Mouse (Mus musculus): ENCODE results near the gene Csf3. TPM values are rescaled to one million over a fixed set of nuclear protein-coding genes. Genes with fewer than 3 reads are reported as not detected.
A peak's percentile ranks its signal among the peaks of the same experiment; 100 is the strongest.

Csf3 gene
- polyA plus RNA-seq, 1 experiment from 2014 or later = not detected

DNA sequence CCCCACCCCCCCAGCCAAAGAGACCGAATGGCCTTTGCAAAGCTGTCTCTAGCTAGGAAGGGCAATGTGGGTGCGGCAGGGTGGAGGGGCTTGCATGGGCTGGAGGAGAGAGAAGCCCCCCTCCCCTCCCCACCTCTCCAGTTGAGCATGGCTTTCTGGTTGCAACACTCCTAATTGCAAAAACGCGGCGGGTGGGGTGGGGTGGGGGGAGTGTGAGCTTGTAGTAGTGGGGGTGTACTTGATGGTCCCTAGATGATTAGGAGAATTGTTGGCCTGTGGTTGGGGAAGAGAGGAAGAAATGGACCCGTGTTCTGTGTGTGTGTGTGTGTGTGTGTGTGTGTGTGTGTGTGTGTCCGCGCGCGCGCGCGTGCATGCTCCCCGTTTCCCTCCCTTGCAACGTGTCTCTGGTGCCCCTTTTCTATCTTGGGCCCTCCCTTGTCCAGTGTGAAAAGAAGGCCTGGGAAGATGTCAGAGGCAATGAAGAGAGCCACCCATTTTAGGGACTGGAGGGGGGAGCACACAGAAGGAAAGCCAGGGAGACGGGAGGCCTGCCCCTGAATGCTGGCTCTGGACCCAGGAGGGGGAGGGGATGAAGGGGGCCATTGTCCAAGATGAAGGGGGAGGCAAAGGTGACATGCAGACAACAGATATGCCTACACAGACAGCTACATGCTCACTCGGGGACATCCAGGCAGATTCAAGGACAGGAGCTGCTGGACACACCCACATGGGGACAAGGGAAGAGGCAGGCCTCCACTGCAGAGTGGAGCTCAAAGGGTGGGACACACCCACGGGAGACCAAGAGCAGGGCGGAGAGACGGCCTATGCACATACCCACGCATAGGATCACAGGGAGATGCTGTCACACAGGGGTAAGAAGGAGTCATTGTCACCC, 41.6 kb downstream of the Csf3 start:
- ATAC-seq (ENCODE audit: low FRiP score) = peak; percentile 17
- 1% methylated on average over 21 of the region's 21 CpGs for WGBS
- H3K9ac ChIP-seq = peak overlapping the region; percentile 100

DNA sequence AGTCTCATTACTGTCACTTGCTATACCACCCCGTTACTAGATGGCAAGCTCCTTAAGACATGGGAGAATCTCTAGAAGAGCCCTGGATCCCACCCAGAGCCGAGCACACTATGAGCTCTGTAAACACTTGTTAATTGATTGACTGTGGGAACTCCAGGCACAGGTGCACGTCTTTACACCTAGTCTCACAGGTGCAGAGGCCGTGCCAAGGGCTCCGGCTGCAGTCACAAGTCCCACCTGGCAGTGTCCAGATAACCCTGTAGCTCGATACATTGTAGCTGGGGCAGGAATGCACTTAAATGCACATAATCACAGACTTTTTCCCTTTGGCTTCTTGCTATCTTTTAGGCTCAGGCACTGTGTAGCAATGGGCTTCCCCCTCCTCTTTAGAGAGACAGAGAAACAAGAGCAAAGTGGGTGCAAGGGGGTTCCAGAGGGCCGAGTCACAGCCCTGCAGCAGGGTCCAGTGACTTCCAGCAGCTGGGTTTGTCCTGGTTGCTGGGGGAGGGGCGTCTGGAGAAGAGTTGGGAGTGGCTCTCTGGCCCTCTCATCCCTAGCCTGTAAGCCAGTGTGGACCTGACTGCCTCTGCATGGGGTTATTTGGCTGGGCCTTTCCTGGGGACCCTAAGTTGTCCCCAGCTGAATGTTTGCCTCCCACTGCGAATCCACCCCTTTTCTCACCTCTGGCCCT, 42.7 kb downstream of the Csf3 start:
- under 1% methylated on average over 9 of the region's 9 CpGs for WGBS
- Histone ChIP-seq H3K4me2 (replicated peaks) (peak overlapping the region; percentile 96), H3K36me3 (replicated peaks; ENCODE audit: control insufficient read depth, insufficient read depth) (no peaks in the 10 kb centered on the region), H3K4me3 (replicated peaks; ENCODE audit: low read length) (peak overlapping the region; percentile 95), H3K9me3 (ENCODE audit: control insufficient read depth, low read length) (no peaks in the 10 kb centered on the region), H3K27me3 (ENCODE audit: control insufficient read depth, insufficient read depth, low read length) (no peaks in the 10 kb centered on the region), H3K4me1 (replicated peaks; ENCODE audit: control insufficient read depth, insufficient read depth, low read length) (peaks cover 79% of the 10 kb centered on the region), H3K9ac (peak overlapping the region; percentile 100), H3K27ac (peak overlapping the region; percentile 100)
- DNase-seq (ENCODE audit: low spot score) (no peak), ATAC-seq (ENCODE audit: low FRiP score) (0 out of 2 replicates have a peak, but pooled peaks have one; percentile 0)

More for the DNA sequence above, 41.6 kb downstream of the Csf3 start:
- Histone ChIP-seq H3K27ac (peak overlapping the region; percentile 100), H3K4me2 (replicated peaks) (peak overlapping the region; percentile 96), H3K4me3 (replicated peaks; ENCODE audit: low read length) (peak overlapping the region; percentile 95), H3K36me3 (replicated peaks; ENCODE audit: control insufficient read depth, insufficient read depth) (no peaks in the 10 kb centered on the region), H3K9me3 (ENCODE audit: control insufficient read depth, low read length) (no peaks in the 10 kb centered on the region), H3K27me3 (ENCODE audit: control insufficient read depth, insufficient read depth, low read length) (no peaks in the 10 kb centered on the region), H3K4me1 (replicated peaks; ENCODE audit: control insufficient read depth, insufficient read depth, low read length) (peaks cover 78% of the 10 kb centered on the region)
- peak; percentile 51 for DNase-seq (ENCODE audit: low spot score)

DNA sequence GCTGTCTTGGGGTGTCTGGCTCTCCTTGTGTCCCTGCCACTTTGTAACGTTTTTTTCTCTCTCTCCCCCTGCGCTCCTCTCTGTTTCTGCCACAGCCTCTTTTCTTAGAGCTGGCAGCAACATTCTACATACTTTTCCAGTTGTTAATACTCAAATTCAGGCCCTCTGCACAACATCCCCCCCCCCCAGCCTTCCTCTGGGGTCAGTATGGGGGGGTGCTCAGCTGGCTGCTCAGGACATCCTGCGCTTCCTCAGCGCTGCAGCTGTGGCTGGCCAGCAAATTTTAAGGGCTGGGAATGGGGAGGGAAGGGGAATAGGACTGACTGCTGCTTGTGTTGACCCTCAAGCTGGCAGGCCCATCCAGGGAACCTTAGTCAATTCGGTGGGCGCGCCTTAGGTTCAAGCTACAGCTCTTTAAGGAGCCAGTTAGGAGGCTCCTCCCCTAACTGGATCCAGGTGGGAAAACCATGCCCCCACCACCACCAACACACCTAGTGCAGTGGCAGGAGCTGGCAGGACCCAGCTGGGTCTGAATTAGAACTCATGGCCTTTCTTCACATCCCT, 43.5 kb downstream of the Csf3 start:
- H3K4me2 ChIP-seq (replicated peaks) = peak overlapping the region; percentile 96
- no peak for DNase-seq (ENCODE audit: low spot score)
- H3K9ac ChIP-seq = peak overlapping the region; percentile 100
- no peaks in the 10 kb centered on the region for H3K27me3 ChIP-seq (ENCODE audit: control insufficient read depth, insufficient read depth, low read length)
- H3K4me1 ChIP-seq (replicated peaks; ENCODE audit: control insufficient read depth, insufficient read depth, low read length) = peaks cover 80% of the 10 kb centered on the region
- no peak for ATAC-seq (ENCODE audit: low FRiP score)
- no peaks in the 10 kb centered on the region for H3K36me3 ChIP-seq (replicated peaks; ENCODE audit: control insufficient read depth, insufficient read depth)
- H3K9me3 ChIP-seq (ENCODE audit: control insufficient read depth, low read length) = no peaks in the 10 kb centered on the region
- WGBS = 35% methylated on average over 7 of the region's 7 CpGs
- peak overlapping the region; percentile 100 for H3K27ac ChIP-seq
- H3K4me3 ChIP-seq (replicated peaks; ENCODE audit: low read length) = peak overlapping the region; percentile 95

DNA sequence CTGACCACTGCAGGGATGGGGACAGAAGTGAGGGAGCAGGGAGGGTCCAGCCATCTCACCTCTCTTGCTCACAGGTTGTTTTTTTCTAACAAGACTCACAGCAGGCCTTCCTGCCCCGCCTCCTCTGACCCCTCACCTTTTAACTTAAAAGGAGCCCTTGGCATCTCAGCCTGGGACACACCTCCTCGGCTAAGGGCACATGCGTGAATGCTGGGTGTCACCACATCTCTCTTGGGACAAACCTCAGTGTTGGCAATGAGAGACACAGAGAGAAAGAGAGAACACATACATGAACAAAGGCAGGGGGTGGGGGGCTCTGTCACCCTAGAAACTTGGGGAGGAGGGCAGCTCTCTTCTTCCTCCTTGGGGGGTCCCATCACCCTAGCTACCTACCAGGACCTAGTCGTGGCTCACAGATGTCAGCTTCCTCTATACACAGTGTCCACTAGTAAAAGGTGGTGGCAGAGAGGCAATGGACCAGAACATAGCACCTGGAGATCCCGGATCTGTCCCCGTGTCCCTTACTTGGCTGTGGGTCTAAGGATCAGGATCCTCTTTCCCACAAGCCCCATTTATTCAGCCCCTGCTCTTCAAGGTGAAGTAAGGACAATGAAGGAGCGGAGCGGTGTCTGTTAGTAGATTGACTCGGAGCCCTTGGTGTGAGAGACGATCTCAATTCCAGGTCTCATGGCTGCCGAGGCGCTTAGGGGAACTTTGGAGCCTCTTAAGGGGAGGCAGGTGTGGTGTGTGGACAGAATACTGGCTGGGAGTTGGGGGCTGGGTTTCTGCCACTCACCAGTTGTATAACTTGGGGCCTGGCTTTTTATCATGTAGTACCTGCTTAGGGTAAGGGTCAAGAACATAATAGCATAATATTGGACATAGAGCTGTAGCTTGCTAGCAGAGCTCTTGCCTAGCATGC, 45.1 kb downstream of the Csf3 start:
- H3K9me3 ChIP-seq (ENCODE audit: control insufficient read depth, low read length) = no peaks in the 10 kb centered on the region
- peak overlapping the region; percentile 96 for H3K4me2 ChIP-seq (replicated peaks)
- DNase-seq (ENCODE audit: low spot score) (no peak), ATAC-seq (ENCODE audit: low FRiP score) (no peak)
- peak overlapping the region; percentile 100 for H3K9ac ChIP-seq
- H3K4me3 ChIP-seq (replicated peaks; ENCODE audit: low read length) = peak overlapping the region; percentile 6; the same call in 1 of the 2 replicates
- H3K27me3 ChIP-seq (ENCODE audit: control insufficient read depth, insufficient read depth, low read length) = no peaks in the 10 kb centered on the region
- H3K36me3 ChIP-seq (replicated peaks; ENCODE audit: control insufficient read depth, insufficient read depth) = no peaks in the 10 kb centered on the region
- peaks cover 80% of the 10 kb centered on the region for H3K4me1 ChIP-seq (replicated peaks; ENCODE audit: control insufficient read depth, insufficient read depth, low read length)
- WGBS = 41% methylated on average over 12 of the region's 12 CpGs
- H3K27ac ChIP-seq = peak overlapping the region; percentile 97

DNA sequence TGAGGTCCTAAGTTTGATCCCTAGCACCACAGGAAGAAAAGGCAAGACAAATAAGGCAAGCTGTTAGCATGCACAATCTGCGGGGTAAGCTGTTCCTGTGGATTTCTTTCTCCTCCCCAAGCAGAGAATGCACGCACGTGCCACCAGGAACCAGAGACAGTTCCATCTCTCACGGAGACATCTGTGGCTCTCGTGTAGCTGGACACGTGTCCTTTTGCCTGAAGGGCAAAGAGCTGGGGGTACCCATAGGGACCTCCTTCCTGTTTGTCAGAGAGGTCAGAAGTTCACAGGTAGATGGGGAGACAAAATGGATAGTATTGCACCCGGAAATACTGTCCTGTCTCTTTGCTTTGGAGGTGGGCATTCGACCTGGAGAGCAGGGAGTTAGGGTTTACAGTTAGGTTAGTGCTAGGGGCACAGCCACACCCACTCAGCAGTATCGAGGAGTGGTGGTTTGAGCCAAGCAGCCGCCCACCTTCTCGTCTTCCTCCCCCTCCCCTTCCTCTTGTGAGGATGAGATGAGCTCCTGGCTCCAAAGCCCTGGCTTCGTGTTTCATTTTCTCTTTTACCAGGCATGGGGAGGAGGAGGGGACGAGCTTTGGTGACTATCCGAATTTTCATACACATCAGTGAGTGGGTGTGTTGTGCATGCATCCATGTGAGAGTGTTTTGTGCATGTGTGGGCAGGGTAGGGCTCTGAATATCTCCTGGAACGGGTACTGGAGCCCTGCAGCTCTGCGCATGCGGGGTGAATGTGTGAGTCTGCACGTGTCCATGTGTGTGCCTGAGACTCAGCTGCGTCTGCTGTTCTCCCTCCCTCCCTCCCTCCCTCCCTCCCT, 46.0 kb downstream of the Csf3 start:
- no peaks in the 10 kb centered on the region for H3K27me3 ChIP-seq (ENCODE audit: control insufficient read depth, insufficient read depth, low read length)
- H3K4me2 ChIP-seq (replicated peaks) = peak overlapping the region; percentile 96
- no peaks in the 10 kb centered on the region for H3K36me3 ChIP-seq (replicated peaks; ENCODE audit: control insufficient read depth, insufficient read depth)
- no peaks in the 10 kb centered on the region for H3K9me3 ChIP-seq (ENCODE audit: control insufficient read depth, low read length)
- H3K27ac ChIP-seq = peak overlapping the region; percentile 97
- peak overlapping the region; percentile 9 for H3K4me3 ChIP-seq (replicated peaks; ENCODE audit: low read length)
- 6% methylated on average over 19 of the region's 19 CpGs for WGBS
- DNase-seq (ENCODE audit: low spot score) = peak; percentile 83
- ATAC-seq (ENCODE audit: low FRiP score) = peak; percentile 62
- H3K9ac ChIP-seq = peak overlapping the region; percentile 100
- peaks cover 87% of the 10 kb centered on the region for H3K4me1 ChIP-seq (replicated peaks; ENCODE audit: control insufficient read depth, insufficient read depth, low read length)

DNA sequence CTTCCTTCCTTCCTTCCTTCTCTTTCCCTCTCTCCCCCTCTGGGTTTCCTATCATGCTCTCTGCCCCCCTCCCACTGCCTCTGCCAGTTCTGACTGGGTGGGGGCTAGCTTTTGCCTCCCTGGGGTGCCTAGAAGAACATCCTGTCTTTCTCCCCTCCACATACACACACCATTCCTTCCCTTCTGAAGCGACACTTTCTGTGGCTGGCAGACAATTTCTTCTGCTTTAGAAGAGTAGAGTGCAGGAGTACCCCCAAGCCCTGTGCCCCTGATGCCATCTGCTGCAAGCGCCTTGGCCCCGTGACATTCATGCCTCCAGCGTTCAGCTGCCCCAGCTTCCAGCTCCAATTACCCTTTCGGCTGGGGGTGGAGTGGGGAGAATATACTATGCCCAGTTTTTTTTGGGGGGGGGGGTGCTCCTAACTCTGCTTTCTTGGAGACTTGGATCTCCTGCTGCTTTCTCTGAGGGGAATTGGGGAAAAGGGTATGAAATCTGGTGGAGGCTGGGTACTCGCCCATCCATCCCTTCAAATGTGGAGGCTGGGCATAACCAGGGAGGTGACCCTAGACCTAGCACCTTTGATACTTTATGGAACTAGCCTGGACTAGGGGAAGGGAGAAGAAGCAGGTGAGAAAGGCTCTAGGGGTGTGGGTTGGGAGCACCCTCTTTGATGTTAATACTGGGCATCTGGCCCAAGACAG, 46.9 kb downstream of the Csf3 start:
- Histone ChIP-seq H3K4me3 (replicated peaks; ENCODE audit: low read length) (peak overlapping the region; percentile 24), H3K36me3 (replicated peaks; ENCODE audit: control insufficient read depth, insufficient read depth) (no peaks in the 10 kb centered on the region), H3K27ac (peak overlapping the region; percentile 97), H3K27me3 (ENCODE audit: control insufficient read depth, insufficient read depth, low read length) (no peaks in the 10 kb centered on the region), H3K4me2 (replicated peaks) (peak overlapping the region; percentile 56), H3K9me3 (ENCODE audit: control insufficient read depth, low read length) (no peaks in the 10 kb centered on the region), H3K4me1 (replicated peaks; ENCODE audit: control insufficient read depth, insufficient read depth, low read length) (peaks cover 93% of the 10 kb centered on the region), H3K9ac (peak overlapping the region; percentile 70)
- no peak for DNase-seq (ENCODE audit: low spot score)
- ATAC-seq (ENCODE audit: low FRiP score) = no peak
- WGBS = 18% methylated on average over 6 of the region's 6 CpGs

DNA sequence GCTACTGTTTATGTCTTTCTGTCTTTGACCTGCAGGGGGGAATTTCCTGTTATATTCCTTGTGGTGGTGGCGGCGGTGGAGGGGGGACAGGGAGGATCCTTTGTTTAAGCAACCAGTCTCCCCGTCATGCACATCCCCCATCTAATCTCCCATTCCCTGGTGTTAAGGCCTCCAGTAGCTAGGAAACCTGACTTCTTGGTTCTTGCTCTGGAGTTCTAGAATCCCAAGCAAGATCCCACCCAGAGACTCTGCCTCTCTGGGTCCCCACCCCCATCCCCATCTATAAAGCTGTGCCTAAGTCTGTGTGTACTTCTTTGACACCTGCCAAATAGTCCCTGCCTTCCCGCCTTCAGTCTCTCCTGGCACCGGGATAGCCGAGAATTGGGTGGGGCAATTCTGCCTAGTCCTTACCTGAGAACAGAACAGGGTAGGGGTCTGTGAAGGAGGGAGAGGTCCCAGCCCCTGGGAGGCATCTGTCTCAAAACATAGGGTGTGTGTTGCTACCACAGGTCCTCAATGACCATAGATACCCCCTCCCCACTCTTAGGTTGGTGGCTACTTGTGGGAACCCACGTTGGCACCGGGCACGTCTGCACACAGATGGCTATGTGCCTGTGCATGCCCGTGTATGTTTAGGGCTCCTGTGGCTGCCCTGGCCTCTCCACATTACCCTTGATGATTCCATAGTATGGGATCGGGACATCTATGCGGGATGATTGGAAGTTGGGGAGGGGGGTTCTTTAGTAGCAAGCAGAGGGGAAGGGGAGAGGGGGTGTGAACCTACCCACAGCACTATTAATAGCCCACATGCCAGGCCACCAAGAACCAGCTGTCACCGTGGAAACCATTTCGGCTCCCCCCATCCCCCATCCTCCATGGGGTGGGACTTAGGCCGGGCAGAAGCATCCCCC, 47.7 kb downstream of the Csf3 start:
- peak overlapping the region; percentile 70 for H3K9ac ChIP-seq
- DNase-seq (ENCODE audit: low spot score) = no peak
- peak overlapping the region; percentile 24 for H3K4me3 ChIP-seq (replicated peaks; ENCODE audit: low read length)
- no peaks in the 10 kb centered on the region for H3K27me3 ChIP-seq (ENCODE audit: control insufficient read depth, insufficient read depth, low read length)
- peak overlapping the region; percentile 97 for H3K27ac ChIP-seq
- peaks cover 88% of the 10 kb centered on the region for H3K4me1 ChIP-seq (replicated peaks; ENCODE audit: control insufficient read depth, insufficient read depth, low read length)
- H3K9me3 ChIP-seq (ENCODE audit: control insufficient read depth, low read length) = no peaks in the 10 kb centered on the region
- peaks cover 7% of the 10 kb centered on the region for H3K36me3 ChIP-seq (replicated peaks; ENCODE audit: control insufficient read depth, insufficient read depth)
- peak overlapping the region; percentile 56 for H3K4me2 ChIP-seq (replicated peaks)
- WGBS = 9% methylated on average over 14 of the region's 15 CpGs
- ATAC-seq (ENCODE audit: low FRiP score) = peak; percentile 24; the same call in 1 of the 2 replicates
